Mouse (Mus musculus) erythroblast, embryonic 14.5 days (primary cell): ENCODE results near the gene Cfap126.
"Not testable (repeated sequence)": the region's sequence is repeated elsewhere in the genome, so short reads cannot be mapped to it uniquely, and the experiment has no call there.

Experiments used
- GATA1 ChIP-seq: IDR thresholded peaks from 2 replicates; pipeline ENCODE4 v1.6.1; 2012; ENCODE audit warnings: low read length, inconsistent platforms, mixed read lengths
- TAL1 ChIP-seq: IDR thresholded peaks from 3 replicates; pipeline ENCODE4 v1.6.1; 2012; ENCODE audit warnings: low read length, inconsistent platforms, mixed read lengths

DNA sequence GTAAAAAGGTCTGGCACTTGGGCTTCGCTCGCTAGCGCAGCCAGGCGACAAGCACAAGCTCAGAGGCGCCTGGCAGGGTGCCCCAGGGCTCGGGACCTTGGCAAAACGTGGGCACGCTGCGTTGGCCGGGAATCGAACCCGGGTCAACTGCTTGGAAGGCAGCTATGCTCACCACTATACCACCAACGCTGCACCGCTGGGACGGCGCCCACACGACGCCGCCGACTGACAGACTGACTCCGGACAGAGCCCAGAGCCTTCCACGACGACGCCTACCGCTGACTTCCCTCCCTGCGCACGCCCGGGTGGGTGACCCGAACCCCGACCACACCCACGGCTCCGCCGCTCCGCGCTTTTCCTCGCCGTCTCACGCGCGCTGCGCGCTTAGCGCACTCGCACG lies 41.5 kb upstream of the Cfap126 start:
- TF ChIP-seq GATA1, TAL1: not testable (repeated sequence)
